25 mouse cellular contexts compared by ENCODE assay signal in genomic region chr2:13727901-13728300, GRCm38 (mm10).
DNase-seq lines count a peak whose midpoint lies in the region; ATAC-seq and TF ChIP-seq lines count a peak whose summit lies in the region.
"Had no signal": no experiment of that assay in that cellular context is flagged by ENCODE, and none has a peak within 500 bp of the region (broad histone marks: within the 10 kb centered on the region; RNA-seq: fewer than 3 reads in every experiment).

No protein-coding gene starts in this region.

- 11% methylated on average over 2 of the region's 2 CpGs for WGBS in kidney, adult 2 months

- DNase-seq in kidney, adult 2 months, result peak; percentile 64
- DNase-seq in kidney, postnatal 4 days, result no peak
- peak; percentile 18 for DNase-seq in 3134 (ENCODE audit: extremely low read depth, insufficient read length, low spot score)
- DNase-seq in Muller cell, postnatal 12 days (ENCODE audit: inconsistent ontology term), result peak; percentile 20
- DNase-seq in kidney, postnatal 14 days, result peak; percentile 40
- DNase-seq in spleen, postnatal 10 days (ENCODE audit: low spot score in 2 of 2), result no peak
- DNase-seq: adrenal gland, postnatal 25 days; cerebellum, adult 18-20 months; cerebellum, postnatal 14 days; gastrocnemius, postnatal 36 days; heart, postnatal 10 days; layer of hippocampus, postnatal 36 days; liver, embryonic 13.5 days; lung, adult 18-20 months; lung, postnatal 10 days; midbrain, embryonic 14.5 days; right cerebral cortex, postnatal 25 days; thymus, postnatal 14 days had no signal

- no peak for TF ChIP-seq POLR2A in kidney, adult 2 months (IDR thresholded peaks at IDR 0.05; ENCODE audit: low read depth, low read length)

- peak overlapping the region; percentile 32; the same call in 1 of the 2 replicates for H3K27ac ChIP-seq in kidney, adult 2 months (ENCODE audit: insufficient read depth, low read depth, low read length)
- H3K27ac ChIP-seq: heart, embryonic 13.5 days; hindbrain, embryonic 10.5 days; hindbrain, embryonic 15.5 days; liver, embryonic 13.5 days had no signal

- no peaks in the 10 kb centered on the region for H3K36me3 ChIP-seq in kidney, adult 2 months (ENCODE audit: control insufficient read depth, insufficient read depth, low read length)
- H3K36me3 ChIP-seq: heart, embryonic 13.5 days; hindbrain, embryonic 10.5 days; hindbrain, embryonic 15.5 days; liver, embryonic 13.5 days had no signal

- H3K4me3 ChIP-seq in kidney, adult 2 months (ENCODE audit: insufficient read depth, low read depth, low read length), result no peak overlapping the region
- H3K4me3 ChIP-seq: heart, embryonic 13.5 days; hindbrain, embryonic 10.5 days; hindbrain, embryonic 15.5 days; liver, embryonic 13.5 days had no signal

- no peak for ATAC-seq in granulocyte monocyte progenitor cell, adult 5-6 weeks (replicated peaks; ENCODE audit: poor library complexity, severe bottlenecking)
- ATAC-seq: forebrain, embryonic 14.5 days; inflammation-experienced regulatory T-cells, adult 6 months had no signal

- peaks cover 9% of the 10 kb centered on the region for H3K4me1 ChIP-seq in kidney, adult 2 months (ENCODE audit: control insufficient read depth, insufficient read depth, low read length)
- H3K4me1 ChIP-seq: hindbrain, embryonic 10.5 days; hindbrain, embryonic 15.5 days; liver, embryonic 13.5 days had no signal

- H3K27me3 ChIP-seq in kidney, adult 2 months (replicated peaks; ENCODE audit: control insufficient read depth, insufficient read depth, low read length), result no peaks in the 10 kb centered on the region
- H3K27me3 ChIP-seq: CH12.LX; heart, embryonic 13.5 days; hindbrain, embryonic 15.5 days; liver, embryonic 13.5 days had no signal

- TF ChIP-seq CTCF in kidney, adult 2 months (conservative IDR thresholded peaks at IDR 0.05; ENCODE audit: insufficient read depth, insufficient read length, low read depth, low read length), result no peak

Comparison
In these comparisons a context has a peak if more than half of its experiments do, and no peak if none do; other contexts are left out.
1. DNase-seq: peak in kidney, adult 2 months (single experiment), 3134 (single experiment), Muller cell, postnatal 12 days (single experiment) and kidney, postnatal 14 days (single experiment); none in kidney, postnatal 4 days (0 of 2) and spleen, postnatal 10 days (0 of 2).